Mouse (Mus musculus) heart, embryonic 12.5 days (tissue): ENCODE results near the gene Gm10778. TPM values are rescaled to one million over a fixed set of nuclear protein-coding genes. Genes with fewer than 3 reads are reported as not detected.
"Not testable (repeated sequence)": the region's sequence is repeated elsewhere in the genome, so short reads cannot be mapped to it uniquely, and the experiment has no call there.

Experiments used
- ATAC-seq: fragments of 200-750 bp; cut with Nextera tagmentation; 2 replicates; pipeline ENCODE4 v1.8.0; 2017; ENCODE audit warnings: moderate TSS enrichment, moderate library complexity; ENCODE audit not compliant: insufficient number of reproducible peaks, low FRiP score
- H3K27ac ChIP-seq: fragments of 300-500 bp; sonication (generic); 2 replicates; pipeline ENCODE4 v1.5.1; 2016; ENCODE audit warnings: mild to moderate bottlenecking, moderate library complexity; ENCODE audit not compliant: poor library complexity, severe bottlenecking
- H3K27me3 ChIP-seq: fragments of 300-500 bp; sonication (generic); replicated peaks from 2 replicates; pipeline ENCODE4 v1.6.1; 2016; ENCODE audit warnings: mild to moderate bottlenecking, moderate library complexity
- H3K36me3 ChIP-seq: fragments of 300-500 bp; sonication (generic); 2 replicates; pipeline ENCODE4 v1.6.1; 2016; ENCODE audit warnings: mild to moderate bottlenecking, moderate library complexity
- H3K4me1 ChIP-seq: fragments of 300-500 bp; sonication (generic); replicated peaks from 2 replicates; pipeline ENCODE4 v1.6.1; 2016; ENCODE audit warnings: mild to moderate bottlenecking
- H3K4me2 ChIP-seq: fragments of 300-500 bp; sonication (generic); 2 replicates; pipeline ENCODE4 v1.6.1; 2016; ENCODE audit warnings: mild to moderate bottlenecking, moderate library complexity
- H3K4me3 ChIP-seq: fragments of 300-500 bp; sonication (generic); 2 replicates; pipeline ENCODE4 v1.5.1; 2016; ENCODE audit warnings: mild to moderate bottlenecking
- H3K9ac ChIP-seq: fragments of 300-500 bp; sonication (generic); 2 replicates; pipeline ENCODE4 v1.6.1; 2016; ENCODE audit warnings: mild to moderate bottlenecking, moderate library complexity
- H3K9me3 ChIP-seq: fragments of 300-500 bp; sonication (generic); replicated peaks from 2 replicates; pipeline ENCODE4 v1.6.1; 2016; ENCODE audit warnings: mild to moderate bottlenecking, moderate library complexity
- WGBS: fragments of 180-500 bp; shearing (Covaris S2); methylation state at CpG from one replicate; pipeline ENCODE4 v1.1.7; 2016; 5-methylcytosine and 5-hydroxymethylcytosine counted together
- polyA plus RNA-seq: library from polyadenylated mRNA; unstranded; fragments of >200 nt; fragmentation: Nextera tagmentation; extraction: Ambion mirVana; gene quantifications from 2 replicates; pipeline ENCODE4 v1.2.1, GENCODE M21; 2016

Gene Gm10778
- polyA plus RNA-seq, result 3.3 and 3.5 TPM in 2 replicates

DNA sequence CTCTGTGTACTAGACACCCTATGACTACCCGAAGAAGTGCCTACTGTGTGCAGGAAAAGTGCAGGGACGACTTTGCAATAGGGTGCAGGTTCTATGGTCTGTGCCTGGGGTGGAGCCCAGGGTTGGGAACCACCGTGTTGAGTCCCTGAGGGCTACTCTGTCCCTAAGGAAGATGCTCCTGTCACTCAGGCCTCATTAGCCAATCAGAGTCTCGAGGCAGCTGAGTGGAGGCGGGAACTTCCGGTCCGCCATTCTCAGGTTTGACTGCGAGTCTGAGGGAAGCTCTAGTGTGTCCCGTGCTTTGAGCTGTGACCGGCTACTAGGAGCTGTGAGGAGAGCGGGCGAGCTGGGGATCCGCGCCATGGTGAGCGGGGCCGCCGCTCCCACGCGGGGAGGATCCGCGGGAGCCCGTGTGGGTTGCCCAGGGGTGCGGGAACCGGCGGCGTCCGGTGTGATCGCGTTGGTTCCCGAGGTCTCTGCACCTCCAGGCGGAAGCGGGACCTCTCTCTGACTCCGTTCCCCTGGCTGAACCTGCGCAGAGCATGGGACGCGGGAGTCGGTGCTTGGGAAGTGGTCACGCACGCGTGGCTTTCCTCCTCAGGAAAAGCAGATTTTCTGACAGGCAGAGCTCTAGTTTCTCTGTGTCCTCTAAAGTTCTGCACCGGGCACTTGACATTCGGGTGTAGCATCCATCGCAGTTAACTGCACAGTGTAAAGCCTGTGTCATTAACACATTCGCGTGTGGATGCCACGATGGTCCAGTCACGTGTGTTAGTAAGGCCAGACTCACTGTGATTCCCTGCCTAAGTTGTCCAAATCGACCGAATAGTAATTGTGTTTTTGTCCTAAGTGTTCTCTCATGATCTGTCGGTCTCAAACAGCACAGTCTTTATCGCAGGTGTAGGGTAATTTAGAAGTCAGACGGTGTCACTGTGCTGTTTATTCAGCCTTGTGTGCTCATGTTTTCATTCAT is at the start of gene Gm10778:
TSS of gene Gm10778 (plus strand) at position 257 of the 973 bp plus-strand sequence.
- peak; percentile 93 for ATAC-seq
- H3K4me2 ChIP-seq, result peak within 1 kb of the TSS; percentile 81

DNA sequence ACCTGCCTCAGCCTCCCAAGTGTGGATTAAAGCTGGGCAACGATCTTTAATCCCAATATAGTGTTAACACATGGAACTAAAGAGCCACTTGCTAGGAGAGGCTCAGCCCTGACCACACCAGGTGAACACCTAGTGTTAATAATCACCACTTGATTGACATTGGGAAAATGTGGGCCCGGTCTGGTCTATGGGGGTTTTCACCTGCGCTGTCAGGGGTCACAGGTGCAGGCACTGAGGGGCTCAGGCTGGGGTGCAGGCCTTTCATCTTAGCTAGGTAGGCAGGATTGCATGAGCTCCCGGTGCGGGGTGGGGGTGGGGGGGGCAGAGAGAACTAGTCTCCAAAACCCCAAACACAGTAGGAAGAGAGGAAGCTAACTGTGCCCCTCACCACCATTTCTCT is 49.2 kb upstream of the Gm10778 start:
- Histone ChIP-seq H3K4me2 (no peak overlapping the region), H3K4me3 (no peak overlapping the region), H3K9ac (no peak overlapping the region), H3K4me1 (peaks cover 66% of the 10 kb centered on the region), H3K36me3 (no peaks in the 10 kb centered on the region), H3K27ac (no peak overlapping the region), H3K27me3 (peaks cover 6% of the 10 kb centered on the region; the same call in 1 of the 2 replicates), H3K9me3 (no peaks in the 10 kb centered on the region)
- WGBS, result 82% methylated on average over 5 of the region's 5 CpGs
- ATAC-seq, result no peak

More for the DNA sequence above, at the start of gene Gm10778:
- Histone ChIP-seq H3K4me3 (peak within 1 kb of the TSS; percentile 72), H3K36me3 (peaks cover 29% of the 10 kb centered on the region), H3K9ac (peak within 1 kb of the TSS; percentile 84), H3K4me1 (peaks cover 11% of the 10 kb centered on the region), H3K27ac (peak within 1 kb of the TSS; percentile 86)
- H3K27me3 ChIP-seq, H3K9me3 ChIP-seq: not testable (repeated sequence)
- 3% methylated on average over 35 of the region's 52 CpGs for WGBS

DNA sequence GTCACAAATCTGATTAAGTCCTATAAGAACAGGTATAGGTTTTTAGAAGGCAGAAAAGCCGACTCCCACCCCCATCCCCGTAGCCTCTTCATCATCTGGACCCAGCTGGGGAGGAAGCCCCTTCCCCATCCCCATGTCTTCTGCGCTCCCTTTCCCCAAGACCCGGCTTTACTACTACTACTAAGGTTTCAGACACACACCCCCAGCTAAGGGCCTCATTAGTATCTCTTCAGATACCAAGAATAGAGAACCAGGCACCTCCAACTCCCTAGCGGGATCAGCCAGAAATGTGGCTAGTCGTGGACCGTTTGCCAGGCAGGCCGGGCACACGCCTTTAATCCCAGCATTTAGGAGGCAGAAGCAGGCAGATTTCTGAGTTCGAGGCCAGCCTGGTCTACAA is 48.8 kb upstream of the Gm10778 start:
- Histone ChIP-seq H3K36me3 (no peaks in the 10 kb centered on the region), H3K9ac (no peak overlapping the region), H3K27me3 (peaks cover 6% of the 10 kb centered on the region; the same call in 1 of the 2 replicates), H3K4me2 (peak overlapping the region; percentile 69), H3K4me3 (0 out of 2 replicates have a peak overlapping the region, but pooled peaks have one; percentile 41), H3K9me3 (no peaks in the 10 kb centered on the region), H3K4me1 (peaks cover 68% of the 10 kb centered on the region), H3K27ac (0 out of 2 replicates have a peak overlapping the region, but pooled peaks have one; percentile 59)
- no peak for ATAC-seq
- 36% methylated on average over 10 of the region's 10 CpGs for WGBS

DNA sequence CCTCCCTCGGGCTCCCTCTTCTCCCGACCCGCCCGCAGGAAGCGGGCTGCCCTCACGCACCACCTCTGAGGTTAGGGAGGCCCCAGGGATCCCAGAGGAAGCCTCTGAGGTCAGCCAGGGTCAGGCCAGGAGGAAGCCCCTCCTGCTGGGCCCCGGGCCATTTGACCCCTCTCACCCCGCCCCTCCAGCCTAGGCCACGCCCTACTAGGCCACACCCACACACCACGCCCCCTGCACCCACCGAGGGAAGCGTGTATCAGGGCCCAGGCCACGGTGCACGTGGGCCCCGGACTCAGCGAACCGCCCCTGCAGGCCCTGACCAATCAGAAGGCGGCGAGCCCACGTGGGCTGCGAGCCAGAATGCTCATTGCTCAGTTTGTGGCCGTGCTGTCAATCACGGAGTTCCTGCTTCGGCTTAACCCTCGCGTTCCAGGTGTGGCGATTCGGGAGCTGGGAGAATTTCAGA is 48.1 kb upstream of the Gm10778 start, which contains the start of gene Tle6:
TSS of gene Tle6 (minus strand) at position 336 of the 466 bp plus-strand sequence.
- Histone ChIP-seq H3K9ac (0 out of 2 replicates have a peak within 1 kb of the TSS, but pooled peaks have one; percentile 46), H3K4me1 (peaks cover 61% of the 10 kb centered on the region), H3K36me3 (no peaks in the 10 kb centered on the region), H3K4me2 (peak within 1 kb of the TSS; percentile 69), H3K9me3 (no peaks in the 10 kb centered on the region), H3K27me3 (no peaks in the 10 kb centered on the region), H3K4me3 (peak within 1 kb of the TSS; percentile 41), H3K27ac (peak within 1 kb of the TSS; percentile 59; the same call in 1 of the 2 replicates)
- under 1% methylated on average over 28 of the region's 28 CpGs for WGBS
- ATAC-seq, result peak; percentile 90

DNA sequence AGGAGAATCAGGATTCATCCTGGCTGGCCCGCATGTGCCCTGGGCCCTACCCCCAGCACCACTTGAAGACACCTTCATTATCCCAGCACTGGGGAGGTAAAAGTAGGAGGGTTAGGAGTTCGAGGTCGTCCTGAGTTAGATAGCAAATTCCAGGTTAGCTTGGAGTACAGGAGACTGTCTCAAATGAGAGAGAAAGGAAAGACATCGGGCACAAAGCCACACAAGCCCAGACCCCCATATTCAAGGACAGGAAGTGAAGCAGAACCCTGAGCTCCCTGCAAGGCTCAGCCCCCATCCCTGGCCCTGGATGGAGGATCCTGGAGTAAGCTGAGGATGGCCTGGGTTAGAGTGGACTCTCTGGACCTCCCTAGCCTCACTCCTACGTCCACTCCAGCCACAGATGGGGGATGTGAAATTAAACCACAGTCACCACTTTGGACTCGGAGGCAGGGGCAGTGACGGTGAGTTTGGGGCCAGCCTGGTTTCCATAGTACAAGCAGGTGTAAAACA is 47.4 kb upstream of the Gm10778 start:
- peak overlapping the region; percentile 34; the same call in 1 of the 2 replicates for H3K27ac ChIP-seq
- no peaks in the 10 kb centered on the region for H3K9me3 ChIP-seq
- WGBS, result 27% methylated on average over 7 of the region's 7 CpGs
- no peak for ATAC-seq
- H3K9ac ChIP-seq, result 0 out of 2 replicates have a peak overlapping the region, but pooled peaks have one; percentile 34
- H3K4me3 ChIP-seq, result peak overlapping the region; percentile 41
- H3K27me3 ChIP-seq, result no peaks in the 10 kb centered on the region
- no peaks in the 10 kb centered on the region for H3K36me3 ChIP-seq
- H3K4me2 ChIP-seq, result peak overlapping the region; percentile 69
- peaks cover 55% of the 10 kb centered on the region for H3K4me1 ChIP-seq

DNA sequence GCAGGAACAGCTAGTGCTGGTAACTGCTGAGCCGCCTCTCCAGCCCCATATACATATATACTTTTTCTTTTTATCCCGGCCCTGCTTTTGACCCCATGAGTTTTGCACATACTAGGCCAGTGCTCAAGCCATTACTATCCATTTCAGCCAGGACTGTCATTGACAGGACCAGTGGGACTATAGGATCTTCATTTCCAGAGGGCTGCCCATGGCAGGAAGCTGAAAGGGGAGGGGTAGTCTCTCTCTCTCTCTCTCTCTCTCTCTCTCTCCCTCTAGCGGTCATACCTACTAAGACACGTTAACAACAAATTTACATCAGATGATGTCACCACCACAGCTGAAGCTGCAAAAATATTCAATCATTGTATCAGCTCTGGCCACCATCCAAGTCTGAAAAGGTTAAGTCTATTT is 46.1 kb upstream of the Gm10778 start:
- Histone ChIP-seq H3K36me3 (no peaks in the 10 kb centered on the region), H3K27ac (no peak overlapping the region), H3K9ac (no peak overlapping the region), H3K9me3 (no peaks in the 10 kb centered on the region), H3K4me3 (no peak overlapping the region), H3K27me3 (no peaks in the 10 kb centered on the region), H3K4me1 (peaks cover 46% of the 10 kb centered on the region), H3K4me2 (no peak overlapping the region)
- WGBS, result 29% methylated on average over 4 of the region's 4 CpGs
- no peak for ATAC-seq

DNA sequence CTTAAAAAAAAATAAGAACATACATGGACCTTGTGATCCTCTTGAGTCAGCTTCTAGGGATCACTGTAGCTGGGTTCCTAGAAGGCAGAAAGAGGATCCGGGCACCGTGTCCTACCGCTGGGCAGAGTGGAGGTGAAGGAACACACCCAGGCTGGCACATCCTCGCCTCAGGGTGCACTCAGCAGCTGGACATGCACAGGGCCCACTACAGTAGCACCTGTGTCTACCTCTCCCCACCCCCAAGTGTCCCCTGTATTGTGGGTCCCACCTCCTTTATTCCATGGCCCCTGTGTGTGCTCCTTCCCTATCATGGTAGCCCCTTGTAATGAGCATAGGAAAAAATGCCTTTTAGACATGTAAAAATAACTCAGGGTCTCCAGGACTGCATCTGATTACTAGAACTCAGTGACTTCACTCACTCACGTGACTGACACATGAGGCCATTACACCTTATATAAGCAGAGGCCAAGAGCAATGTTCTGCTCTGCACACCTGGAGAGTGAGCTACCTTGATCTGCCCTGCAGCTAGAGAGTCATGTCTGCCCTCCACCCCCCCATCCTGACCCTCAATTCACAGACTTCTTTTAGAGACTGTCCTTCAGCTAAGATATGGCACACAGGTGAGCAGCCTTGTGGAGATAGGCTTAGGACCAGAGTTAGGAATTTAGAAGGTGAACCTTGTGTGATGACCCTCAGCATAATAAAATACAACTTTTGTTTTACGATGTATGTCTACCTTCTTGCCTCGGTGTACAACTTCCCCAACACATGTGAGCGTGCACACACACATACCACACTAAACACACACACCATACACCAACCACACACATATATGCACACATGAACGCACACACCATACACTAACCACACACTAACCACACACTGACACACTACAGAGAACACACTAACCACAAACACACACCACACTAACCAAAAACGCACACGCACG is 44.6 kb upstream of the Gm10778 start:
- Histone ChIP-seq H3K27ac (no peak overlapping the region), H3K36me3 (peaks cover 7% of the 10 kb centered on the region), H3K4me2 (peak overlapping the region; percentile 75), H3K9ac (peak overlapping the region; percentile 46; the same call in 1 of the 2 replicates), H3K4me3 (peak overlapping the region; percentile 18; the same call in 1 of the 2 replicates), H3K27me3 (no peaks in the 10 kb centered on the region), H3K9me3 (no peaks in the 10 kb centered on the region), H3K4me1 (peaks cover 39% of the 10 kb centered on the region)
- ATAC-seq, result no peak
- 70% methylated on average over 12 of the region's 12 CpGs for WGBS

DNA sequence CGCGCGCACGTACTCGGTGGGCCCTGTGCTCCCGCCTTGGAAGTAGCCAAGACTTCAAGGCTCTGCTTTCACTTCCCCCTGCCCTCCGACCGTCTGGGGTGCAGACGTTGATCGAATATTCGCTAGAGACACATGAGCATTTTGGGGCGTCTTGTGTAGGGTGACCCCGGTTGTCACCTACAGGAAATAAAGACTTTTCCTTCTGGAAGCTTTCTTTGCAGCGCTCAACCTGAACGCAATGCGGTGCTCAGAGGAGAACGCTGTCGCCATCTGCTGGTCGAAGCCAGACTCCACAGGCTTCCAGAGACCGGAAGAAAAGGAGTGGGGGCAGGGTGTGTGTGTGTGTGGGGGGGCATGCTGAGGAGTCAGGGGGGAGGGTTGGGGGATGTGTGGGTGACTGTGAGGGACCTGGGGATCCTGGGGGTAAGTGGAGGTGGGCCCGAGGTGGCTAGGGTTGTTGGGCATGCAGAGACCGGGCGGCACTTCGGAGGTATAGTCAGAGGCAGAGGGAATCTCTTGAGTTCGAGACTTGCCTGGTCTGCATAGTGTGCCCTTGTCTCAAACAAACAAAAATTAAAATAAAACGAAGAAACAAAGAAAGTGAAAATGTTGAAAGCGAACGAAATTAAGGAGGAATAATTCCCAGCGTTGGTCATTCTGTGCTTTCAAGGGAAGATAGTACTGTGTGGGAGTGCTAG is 43.7 kb upstream of the Gm10778 start:
- WGBS, result 18% methylated on average over 29 of the region's 29 CpGs
- H3K27ac ChIP-seq, result peak overlapping the region; percentile 96
- H3K4me3 ChIP-seq, result peak overlapping the region; percentile 57
- peaks cover 34% of the 10 kb centered on the region for H3K4me1 ChIP-seq
- H3K9ac ChIP-seq, result peak overlapping the region; percentile 66
- H3K27me3 ChIP-seq, result no peaks in the 10 kb centered on the region
- ATAC-seq, result 0 out of 2 replicates have a peak, but pooled peaks have one; percentile 24
- H3K9me3 ChIP-seq, result no peaks in the 10 kb centered on the region
- peaks cover 8% of the 10 kb centered on the region for H3K36me3 ChIP-seq
- peak overlapping the region; percentile 75 for H3K4me2 ChIP-seq

DNA sequence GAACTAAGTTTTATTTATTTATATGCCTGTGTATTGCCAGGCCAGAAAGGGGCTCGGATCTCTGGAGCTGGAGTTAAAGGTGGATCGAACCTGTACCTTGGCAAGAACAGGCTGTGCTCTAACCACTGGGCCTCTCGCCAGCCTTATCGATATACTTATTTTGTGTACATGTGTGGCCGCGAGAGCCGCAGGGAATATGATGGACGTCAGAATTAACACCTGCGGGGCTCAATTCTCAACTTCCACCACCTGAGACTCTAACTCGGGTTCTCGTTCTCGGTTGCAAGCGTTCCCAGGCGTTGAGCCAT is 43.2 kb upstream of the Gm10778 start:
- Histone ChIP-seq H3K4me1 (peaks cover 30% of the 10 kb centered on the region), H3K9me3 (no peaks in the 10 kb centered on the region), H3K9ac (peak overlapping the region; percentile 66), H3K4me3 (peak overlapping the region; percentile 57), H3K27me3 (no peaks in the 10 kb centered on the region), H3K27ac (peak overlapping the region; percentile 96), H3K36me3 (peaks cover 8% of the 10 kb centered on the region), H3K4me2 (peak overlapping the region; percentile 75)
- WGBS, result 3% methylated on average over 14 of the region's 14 CpGs
- no peak for ATAC-seq
